ENCODE assay signal across 18 mouse cellular contexts in genomic region chr1:89443512-89443911, GRCm38 (mm10). TPM values are rescaled to one million over a fixed set of nuclear protein-coding genes. Genes with fewer than 3 reads are reported as not detected.
DNase-seq lines count a peak whose midpoint lies in the region; ATAC-seq and TF ChIP-seq lines count a peak whose summit lies in the region.
"Had no signal": no experiment of that assay in that cellular context is flagged by ENCODE, and none has a peak within 500 bp of the region (broad histone marks: within the 10 kb centered on the region; RNA-seq: fewer than 3 reads in every experiment).

No protein-coding gene starts in this region.

- TF ChIP-seq CTCF in forebrain, postnatal 0 days (IDR thresholded peaks at IDR 0.05; ENCODE audit: low read depth): no peak

- no peak overlapping the region for H3K27ac ChIP-seq in midbrain, embryonic 11.5 days (ENCODE audit: low read depth, low read length)
- no peak overlapping the region for H3K27ac ChIP-seq in midbrain, embryonic 14.5 days (replicated peaks; ENCODE audit: low read depth, low read length)
- peak overlapping the region; percentile 55 for H3K27ac ChIP-seq in hindbrain, embryonic 12.5 days
- H3K27ac ChIP-seq in neural tube, embryonic 15.5 days (replicated peaks): peak overlapping the region; percentile 19; the same call in 1 of the 2 replicates
- no peak overlapping the region for H3K27ac ChIP-seq in forebrain, postnatal 0 days (ENCODE audit: low read depth, low read length)
- H3K27ac ChIP-seq: embryonic facial prominence, embryonic 15.5 days; forebrain, embryonic 10.5 days; heart, embryonic 13.5 days had no signal

- H3K4me1 ChIP-seq in midbrain, embryonic 11.5 days (ENCODE audit: control insufficient read depth, insufficient read depth, low read length): peaks cover 11% of the 10 kb centered on the region
- H3K4me1 ChIP-seq in midbrain, embryonic 14.5 days (ENCODE audit: control insufficient read depth, insufficient read depth, low read length): peaks cover 9% of the 10 kb centered on the region
- peaks cover 22% of the 10 kb centered on the region for H3K4me1 ChIP-seq in hindbrain, embryonic 12.5 days
- H3K4me1 ChIP-seq in neural tube, embryonic 15.5 days: peaks cover 14% of the 10 kb centered on the region
- 0 out of 2 replicates have a peak, but pooled peaks cover 3% of the 10 kb centered on the region for H3K4me1 ChIP-seq in forebrain, postnatal 0 days (ENCODE audit: insufficient read depth)

- H3K27me3 ChIP-seq in midbrain, embryonic 11.5 days (ENCODE audit: control insufficient read depth, insufficient read depth, low read length): no peaks in the 10 kb centered on the region
- H3K27me3 ChIP-seq in midbrain, embryonic 14.5 days (ENCODE audit: control insufficient read depth, insufficient read depth, low read length): no peaks in the 10 kb centered on the region
- H3K27me3 ChIP-seq in hindbrain, embryonic 12.5 days: no peaks in the 10 kb centered on the region
- H3K27me3 ChIP-seq in neural tube, embryonic 15.5 days (replicated peaks): no peaks in the 10 kb centered on the region
- no peaks in the 10 kb centered on the region for H3K27me3 ChIP-seq in forebrain, postnatal 0 days (ENCODE audit: insufficient read depth, low read length)
- H3K27me3 ChIP-seq: embryonic facial prominence, embryonic 15.5 days; heart, embryonic 13.5 days had no signal

- no peaks in the 10 kb centered on the region for H3K9me3 ChIP-seq in midbrain, embryonic 11.5 days (ENCODE audit: control insufficient read depth, low read length)
- H3K9me3 ChIP-seq in midbrain, embryonic 14.5 days (ENCODE audit: control insufficient read depth, low read length): no peaks in the 10 kb centered on the region
- no peaks in the 10 kb centered on the region for H3K9me3 ChIP-seq in hindbrain, embryonic 12.5 days (replicated peaks)
- H3K9me3 ChIP-seq in neural tube, embryonic 15.5 days (replicated peaks): no peaks in the 10 kb centered on the region
- no peaks in the 10 kb centered on the region for H3K9me3 ChIP-seq in forebrain, postnatal 0 days (ENCODE audit: low read length)
- H3K9me3 ChIP-seq: embryonic facial prominence, embryonic 15.5 days; forebrain, embryonic 10.5 days; heart, embryonic 13.5 days had no signal

- no peak overlapping the region for H3K4me2 ChIP-seq in midbrain, embryonic 11.5 days
- no peak overlapping the region for H3K4me2 ChIP-seq in midbrain, embryonic 14.5 days (ENCODE audit: low read length)
- H3K4me2 ChIP-seq in hindbrain, embryonic 12.5 days (replicated peaks): no peak overlapping the region
- no peak overlapping the region for H3K4me2 ChIP-seq in neural tube, embryonic 15.5 days
- H3K4me2 ChIP-seq in forebrain, postnatal 0 days (ENCODE audit: low read depth): no peak overlapping the region
- H3K4me2 ChIP-seq: embryonic facial prominence, embryonic 15.5 days; heart, embryonic 13.5 days had no signal

- peak; percentile 79 for DNase-seq in midbrain, embryonic 11.5 days (ENCODE audit: low spot score, missing footprints)
- DNase-seq in midbrain, embryonic 14.5 days: no peak
- peak; percentile 69 for DNase-seq in cerebellum, adult 9-11 months
- DNase-seq in forebrain, postnatal 0 days: no peak
- DNase-seq in kidney, postnatal 4 days: no peak
- DNase-seq: kidney, adult 8-10 months; kidney, postnatal 36 days; layer of hippocampus, postnatal 36 days; liver; thymus, postnatal 36 days had no signal

- H3K36me3 ChIP-seq in midbrain, embryonic 11.5 days (ENCODE audit: control insufficient read depth, insufficient read depth, low read length): no peaks in the 10 kb centered on the region
- no peaks in the 10 kb centered on the region for H3K36me3 ChIP-seq in midbrain, embryonic 14.5 days (ENCODE audit: control insufficient read depth, insufficient read depth, low read length)
- no peaks in the 10 kb centered on the region for H3K36me3 ChIP-seq in hindbrain, embryonic 12.5 days
- H3K36me3 ChIP-seq in neural tube, embryonic 15.5 days: no peaks in the 10 kb centered on the region
- no peaks in the 10 kb centered on the region for H3K36me3 ChIP-seq in forebrain, postnatal 0 days (ENCODE audit: insufficient read depth)
- H3K36me3 ChIP-seq: embryonic facial prominence, embryonic 15.5 days; forebrain, embryonic 10.5 days; heart, embryonic 13.5 days had no signal

- H3K4me3 ChIP-seq in midbrain, embryonic 11.5 days (ENCODE audit: low read depth, low read length): no peak overlapping the region
- H3K4me3 ChIP-seq in midbrain, embryonic 14.5 days (replicated peaks; ENCODE audit: low read depth, low read length): no peak overlapping the region
- no peak overlapping the region for H3K4me3 ChIP-seq in hindbrain, embryonic 12.5 days
- no peak overlapping the region for H3K4me3 ChIP-seq in neural tube, embryonic 15.5 days (replicated peaks)
- H3K4me3 ChIP-seq in forebrain, postnatal 0 days (ENCODE audit: low read depth, low read length): no peak overlapping the region
- H3K4me3 ChIP-seq: embryonic facial prominence, embryonic 15.5 days; forebrain, embryonic 10.5 days; heart, embryonic 13.5 days had no signal

- ATAC-seq in midbrain, embryonic 11.5 days (ENCODE audit: low FRiP score): no peak
- no peak for ATAC-seq in midbrain, embryonic 14.5 days (ENCODE audit: low FRiP score, low TSS enrichment)
- no peak for ATAC-seq in hindbrain, embryonic 12.5 days (ENCODE audit: low FRiP score)
- ATAC-seq in neural tube, embryonic 15.5 days (ENCODE audit: low FRiP score): peak; percentile 17; the same call in 1 of the 2 replicates
- no peak for ATAC-seq in forebrain, postnatal 0 days
- ATAC-seq: inflammation-experienced regulatory T-cells, adult 6 months; lung, postnatal 0 days; midbrain, embryonic 16.5 days had no signal

- H3K9ac ChIP-seq in midbrain, embryonic 11.5 days (ENCODE audit: low read length): no peak overlapping the region
- no peak overlapping the region for H3K9ac ChIP-seq in midbrain, embryonic 14.5 days (replicated peaks; ENCODE audit: low read length)
- H3K9ac ChIP-seq in hindbrain, embryonic 12.5 days: peak overlapping the region; percentile 13; the same call in 1 of the 2 replicates
- H3K9ac ChIP-seq in neural tube, embryonic 15.5 days (replicated peaks): no peak overlapping the region
- H3K9ac ChIP-seq in forebrain, postnatal 0 days: no peak overlapping the region
- H3K9ac ChIP-seq: embryonic facial prominence, embryonic 15.5 days; heart, embryonic 13.5 days had no signal

- 74% methylated on average over 9 of the region's 9 CpGs for WGBS in midbrain, embryonic 11.5 days
- 64% methylated on average over 9 of the region's 9 CpGs for WGBS in midbrain, embryonic 14.5 days
- 59% methylated on average over 9 of the region's 9 CpGs for WGBS in hindbrain, embryonic 12.5 days
- 54% methylated on average over 9 of the region's 9 CpGs for WGBS in neural tube, embryonic 15.5 days
- WGBS in forebrain, postnatal 0 days: 64% methylated on average over 9 of the region's 9 CpGs

RNA-seq across cellular contexts. Expression of gene Agap1, which starts 11.1 kb away (rescaled TPM):
- polyA plus RNA-seq in midbrain, embryonic 11.5 days (2014; fragmentation: Nextera tagmentation; extraction: Ambion mirVana): 28.6 and 33.6 TPM in 2 replicates
- polyA plus RNA-seq in midbrain, embryonic 14.5 days (2014; fragmentation: Nextera tagmentation; extraction: Ambion mirVana): 82.3 and 89.6 TPM in 2 replicates
- polyA plus RNA-seq in hindbrain, embryonic 12.5 days (2016; fragmentation: Nextera tagmentation; extraction: Ambion mirVana): 74.8 and 81.3 TPM in 2 replicates
- 35.1 and 42.6 TPM in 2 replicates for polyA plus RNA-seq in neural tube, embryonic 15.5 days (2015; fragmentation: Nextera tagmentation; extraction: Ambion mirVana)
- total RNA-seq in forebrain, postnatal 0 days (2014; rRNA removed): 108 and 123 TPM in 2 replicates
- 23.2 and 40.1 TPM in 2 replicates for polyA plus RNA-seq in forebrain, postnatal 0 days (2015; fragmentation: Nextera tagmentation; extraction: Ambion mirVana)

Comparison
In these comparisons a context has a peak if more than half of its experiments do, and no peak if none do; other contexts are left out.
1. DNase-seq: peak in midbrain, embryonic 11.5 days (single experiment) and cerebellum, adult 9-11 months (single experiment); none in midbrain, embryonic 14.5 days (single experiment), forebrain, postnatal 0 days (single experiment) and kidney, postnatal 4 days (0 of 2).
2. H3K27ac ChIP-seq: peak in hindbrain, embryonic 12.5 days (single experiment) and neural tube, embryonic 15.5 days (single experiment); none in midbrain, embryonic 11.5 days (single experiment), midbrain, embryonic 14.5 days (single experiment) and forebrain, postnatal 0 days (single experiment).